Mouse (Mus musculus) bone marrow macrophage, adult 2 months (primary cell): Measurements from ENCODE around the gene Dohh.

Experiments
- CTCF ChIP-seq: IDR thresholded peaks from 2 replicates; pipeline ENCODE4 v1.5.1; 2012; ENCODE audit warnings: low read depth, mild to moderate bottlenecking, low read length, moderate library complexity
- POLR2A ChIP-seq: IDR thresholded peaks from 2 replicates; pipeline ENCODE4 v1.6.1; 2012; ENCODE audit warnings: mild to moderate bottlenecking, low read depth, low read length, borderline replicate concordance

- TF ChIP-seq CTCF, result no peak
- TF ChIP-seq POLR2A, result no peak
These were observed 39.6 kb upstream of the Dohh start for GRCm38 (mm10) chr10:81344421-81345161.
